Mouse (Mus musculus): Measurements from ENCODE around the gene Lrrc27. TPM values are rescaled to one million over a fixed set of nuclear protein-coding genes. Genes with fewer than 3 reads are reported as not detected.

Lrrc27 gene
- 1 to 10 TPM; 6.9 to 8.1 TPM for total RNA-seq (2021)
- long read RNA-seq, experiment 1, partial matches to known transcripts = 0 of 3 reads
- long read RNA-seq, experiment 1, other reads (novel, unspliced or antisense) = 3 of 3 reads
- long read RNA-seq, experiment 2, partial matches to known transcripts = 2 of 5 reads
- long read RNA-seq, experiment 2, other reads (novel, unspliced or antisense) = 2 of 5 reads

GRCm38 (mm10) chr7:139212754-139213745 is at the start of gene Lrrc27, which contains the start of gene Stk32c:
TSS of gene Lrrc27 (plus strand) at chr7:139212988.
TSS of gene Stk32c (minus strand) at chr7:139213307.
- peak; percentile 98 to 99 for DNase-seq

- DNase-seq = no peak
Measured at GRCm38 (mm10) chr7:139164410-139164809, 48.4 kb upstream of the Lrrc27 start.

GRCm38 (mm10) chr7:139169143-139169542 is 43.6 kb upstream of the Lrrc27 start:
- no peak for DNase-seq

GRCm38 (mm10) chr7:139179299-139179698 is 33.5 kb upstream of the Lrrc27 start:
- no peak for DNase-seq

GRCm38 (mm10) chr7:139180058-139180457 is 32.7 kb upstream of the Lrrc27 start:
- DNase-seq = no peak

- no peak for DNase-seq
Measured at GRCm38 (mm10) chr7:139184396-139184795, 28.4 kb upstream of the Lrrc27 start.

GRCm38 (mm10) chr7:139184846-139185245 is 27.9 kb upstream of the Lrrc27 start:
- DNase-seq = no peak

GRCm38 (mm10) chr7:139185971-139186370 is 26.8 kb upstream of the Lrrc27 start:
- no peak for DNase-seq

- DNase-seq = no peak
Measured at GRCm38 (mm10) chr7:139186436-139186835, 26.4 kb upstream of the Lrrc27 start.

GRCm38 (mm10) chr7:139187277-139187676 is 25.5 kb upstream of the Lrrc27 start:
- DNase-seq = no peak

- peak; percentile 90 to 94 for DNase-seq
Measured at GRCm38 (mm10) chr7:139187771-139188633, 24.8 kb upstream of the Lrrc27 start.

GRCm38 (mm10) chr7:139188634-139189207 is 24.1 kb upstream of the Lrrc27 start:
- DNase-seq = peak; percentile 8 to 23

- no peak for DNase-seq
Measured at GRCm38 (mm10) chr7:139190616-139191015, 22.2 kb upstream of the Lrrc27 start.

GRCm38 (mm10) chr7:139191619-139192018 is 21.2 kb upstream of the Lrrc27 start:
- DNase-seq = peak in 1 of 2 experiments; percentile 7

- no peak for DNase-seq
Measured at GRCm38 (mm10) chr7:139197022-139197421, 15.8 kb upstream of the Lrrc27 start.

- peak; percentile 53 to 76 for DNase-seq
Measured at GRCm38 (mm10) chr7:139200108-139200507, 12.7 kb upstream of the Lrrc27 start.

- no peak for DNase-seq
Measured at GRCm38 (mm10) chr7:139201209-139201608, 11.6 kb upstream of the Lrrc27 start.

GRCm38 (mm10) chr7:139208023-139208772 is 4.6 kb upstream of the Lrrc27 start:
- peak; percentile 40 to 63 for DNase-seq

- peak in 1 of 2 experiments; percentile 55 for DNase-seq
Measured at GRCm38 (mm10) chr7:139208773-139209095, 4.1 kb upstream of the Lrrc27 start.

GRCm38 (mm10) chr7:139211761-139212160 is 1.0 kb upstream of the Lrrc27 start:
- no peak for DNase-seq

- no peak for DNase-seq
Measured at GRCm38 (mm10) chr7:139213751-139214150, 963 bp downstream of the Lrrc27 start.

All from adrenal gland, postnatal 36 days (tissue).